Mouse (Mus musculus) spleen, postnatal 10 days (tissue): ENCODE data around the gene Crebzf.

Experiments used
- DNase-seq, 2 experiments: peaks; one replicate each; pipeline ENCODE4 v3.0.0; 2021 to 2022; ENCODE audit warnings: low spot score in 2 of 2

Gene Crebzf

GRCm38 (mm10) chr7:90442518-90443080, at the start of gene Crebzf:
TSS of gene Crebzf (plus strand) at chr7:90442729.
- peak; percentile 92 to 97 for DNase-seq

DNA sequence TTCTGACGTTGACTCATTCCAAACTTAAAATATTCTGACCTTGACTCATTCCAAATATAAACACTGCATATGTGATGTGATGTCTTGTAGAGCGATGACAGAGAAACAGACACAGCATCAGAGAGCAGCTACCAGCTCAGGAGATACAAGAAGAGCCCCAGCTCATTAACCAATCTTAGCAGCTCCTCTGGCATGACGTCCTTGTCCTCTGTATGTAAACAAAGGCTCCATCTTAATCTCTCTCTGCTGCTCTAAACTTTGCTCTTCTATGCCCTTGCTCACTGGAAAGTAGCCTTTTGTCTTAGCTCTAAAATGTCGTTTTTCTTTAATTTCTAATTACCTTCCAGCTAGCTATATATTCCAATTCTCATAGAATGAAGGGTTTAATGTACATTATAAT, 47.5 kb upstream of the Crebzf start:
- no peak for DNase-seq

GRCm38 (mm10) chr7:90395928-90396327, 46.6 kb upstream of the Crebzf start:
- DNase-seq = no peak

- DNase-seq = peak; percentile 35 to 73
Measured at GRCm38 (mm10) chr7:90409934-90410333, 32.6 kb upstream of the Crebzf start.

GRCm38 (mm10) chr7:90426020-90427001, 16.2 kb upstream of the Crebzf start, which contains the start of gene Ccdc89:
TSS of gene Ccdc89 (plus strand) at chr7:90426577.
- DNase-seq = peak in 1 of 2 experiments; percentile 50

GRCm38 (mm10) chr7:90427006-90427405, 15.5 kb upstream of the Crebzf start:
- no peak for DNase-seq

DNA sequence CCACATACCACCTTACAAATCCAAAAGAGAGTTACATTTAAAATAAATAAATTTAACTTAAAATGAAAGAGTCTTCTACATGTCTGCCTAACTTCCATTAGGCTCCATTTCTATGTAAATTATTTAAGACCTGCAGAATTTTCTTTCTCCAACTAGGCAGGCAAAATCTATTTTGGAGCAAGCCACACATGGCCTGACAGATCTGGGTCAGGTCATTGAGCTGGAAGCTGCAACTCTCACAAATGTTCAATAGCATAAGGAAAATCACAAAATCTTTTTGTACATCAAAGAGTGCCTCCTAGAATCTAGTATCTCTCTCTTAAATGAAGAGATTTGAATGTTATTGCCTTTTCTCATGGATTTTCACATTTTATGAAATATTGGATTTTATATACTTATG, 10.3 kb upstream of the Crebzf start:
- DNase-seq = no peak

DNA sequence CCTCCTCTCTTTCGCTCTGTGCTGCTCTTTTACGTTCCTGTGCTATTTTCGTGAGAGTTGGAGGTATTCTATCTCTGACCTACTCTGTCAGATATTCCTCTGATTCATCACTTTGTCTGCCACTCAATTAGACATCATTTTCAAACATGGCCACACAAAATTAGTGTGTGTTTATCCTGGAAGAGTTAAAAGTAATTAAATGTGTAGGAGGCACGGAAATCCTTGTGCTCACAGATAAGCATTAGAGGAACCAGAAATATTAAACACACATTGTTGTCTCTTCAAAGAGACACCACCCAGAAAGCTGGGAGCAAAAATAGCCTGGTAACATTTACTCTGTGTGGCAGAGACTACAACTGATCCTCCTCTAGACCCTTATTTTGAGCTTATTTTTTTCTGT, 2.5 kb upstream of the Crebzf start:
- no peak for DNase-seq

DNA sequence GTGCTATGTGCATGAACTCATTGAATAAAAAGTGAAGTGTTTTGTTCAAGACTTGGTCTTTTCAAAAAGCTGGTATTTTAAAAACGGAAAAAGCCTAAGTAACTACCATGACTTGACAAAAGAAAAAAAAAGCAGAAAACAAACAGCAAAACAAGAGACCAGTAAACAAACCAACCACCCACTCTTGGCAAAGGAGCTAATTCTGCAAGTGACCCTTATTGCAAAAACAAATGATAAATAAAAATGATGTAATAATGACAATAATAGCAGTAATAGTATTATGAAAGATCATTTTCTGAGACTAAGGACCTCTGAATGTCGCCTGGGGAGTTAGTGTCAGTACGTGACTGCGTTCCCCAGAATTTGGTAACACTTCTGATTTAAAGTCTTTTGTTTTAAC, 459 bp upstream of the Crebzf start:
- DNase-seq = no peak

DNA sequence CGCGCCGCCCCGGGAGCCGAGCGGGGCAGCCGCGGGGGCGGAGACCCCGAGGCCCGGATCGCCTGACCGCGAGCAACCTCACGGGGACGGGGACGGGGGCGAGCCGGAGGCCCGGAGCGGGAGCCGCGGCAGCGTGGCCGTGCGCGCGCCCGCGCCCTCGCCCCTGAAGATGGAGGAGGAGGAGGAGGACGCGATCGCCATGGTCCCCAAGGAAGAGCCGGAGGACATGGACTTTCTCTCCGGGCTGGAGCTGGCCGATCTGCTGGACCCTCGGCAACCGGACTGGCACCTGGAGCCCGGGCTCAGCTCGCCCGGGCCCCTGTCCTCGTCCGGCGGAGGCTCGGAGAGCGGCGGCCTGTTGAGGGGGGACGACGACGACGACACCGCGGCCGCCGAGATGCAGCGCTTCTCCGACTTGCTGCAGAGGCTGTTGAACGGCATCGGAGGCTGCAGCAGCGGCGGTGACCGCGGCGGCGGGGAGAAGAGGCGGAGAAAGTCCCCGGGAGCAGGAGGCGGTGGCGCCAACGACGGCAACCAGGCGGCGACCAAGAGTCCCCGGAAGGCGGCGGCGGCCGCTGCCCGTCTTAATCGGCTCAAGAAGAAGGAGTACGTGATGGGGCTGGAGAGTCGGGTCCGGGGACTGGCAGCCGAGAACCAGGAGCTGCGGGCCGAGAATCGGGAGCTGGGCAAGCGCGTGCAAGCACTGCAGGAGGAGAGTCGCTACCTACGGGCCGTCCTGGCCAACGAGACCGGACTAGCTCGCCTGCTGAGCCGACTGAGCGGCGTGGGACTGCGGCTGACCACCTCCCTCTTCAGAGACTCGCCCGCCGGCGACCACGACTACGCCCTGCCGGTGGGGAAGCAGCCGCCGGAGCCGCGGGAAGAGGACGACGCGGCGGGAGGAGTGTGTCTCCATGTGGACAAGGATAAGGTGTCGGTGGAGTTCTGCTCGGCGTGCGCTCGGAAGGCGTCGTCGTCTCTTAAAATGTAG, 867 bp downstream of the Crebzf start:
- DNase-seq = peak; percentile 78 to 83

GRCm38 (mm10) chr7:90444206-90444605, 1.7 kb downstream of the Crebzf start:
- peak; percentile 22 to 25 for DNase-seq

- no peak for DNase-seq
Measured at GRCm38 (mm10) chr7:90456149-90456844, 13.8 kb downstream of the Crebzf start.

GRCm38 (mm10) chr7:90456845-90457468, 14.4 kb downstream of the Crebzf start, which contains the start of gene Tmem126a:
TSS of gene Tmem126a (minus strand) at chr7:90457229.
- peak; percentile 66 to 78 for DNase-seq

GRCm38 (mm10) chr7:90457517-90457916, 15.0 kb downstream of the Crebzf start:
- DNase-seq = no peak

DNA sequence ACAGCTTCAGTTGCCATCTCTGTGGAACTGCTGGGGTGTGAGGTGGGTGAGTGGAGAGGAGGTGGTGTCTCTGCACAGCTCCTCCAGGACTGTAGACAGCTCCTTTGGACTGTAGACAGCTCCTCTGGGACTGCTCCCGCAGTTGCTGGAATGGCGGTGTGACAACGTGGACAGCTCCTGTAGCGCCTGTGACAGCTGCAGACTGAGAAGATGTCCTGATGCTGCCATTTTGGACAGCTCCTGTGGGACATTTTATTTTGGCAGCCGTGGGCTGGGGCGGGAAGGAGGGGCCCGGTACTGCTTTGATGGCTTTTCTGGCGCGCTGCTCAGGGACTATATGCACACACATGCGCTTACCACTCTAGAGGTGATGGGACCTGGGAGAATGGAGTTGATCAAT, 17.8 kb downstream of the Crebzf start:
- DNase-seq = no peak

GRCm38 (mm10) chr7:90460930-90461329, 18.4 kb downstream of the Crebzf start:
- peak; percentile 23 to 67 for DNase-seq

DNA sequence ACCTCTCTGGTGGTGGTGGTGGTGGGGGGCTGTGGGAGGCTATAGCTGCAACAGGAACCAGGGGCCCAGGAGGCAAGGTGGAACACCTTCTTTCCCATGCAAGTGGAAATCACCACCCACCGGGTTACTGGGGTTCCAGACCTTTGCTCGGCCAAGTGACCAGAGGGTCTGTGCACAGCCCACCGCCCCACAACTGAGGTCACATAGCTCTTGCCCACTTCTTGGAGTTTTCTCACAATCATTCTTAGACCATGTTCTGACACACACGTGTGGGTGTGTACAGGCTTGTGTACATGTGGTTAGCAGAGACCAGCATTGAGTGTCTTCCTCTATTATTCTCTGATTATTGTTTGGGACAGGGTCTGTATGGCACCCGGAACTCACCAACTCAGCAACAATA, 18.9 kb downstream of the Crebzf start:
- no peak for DNase-seq

DNA sequence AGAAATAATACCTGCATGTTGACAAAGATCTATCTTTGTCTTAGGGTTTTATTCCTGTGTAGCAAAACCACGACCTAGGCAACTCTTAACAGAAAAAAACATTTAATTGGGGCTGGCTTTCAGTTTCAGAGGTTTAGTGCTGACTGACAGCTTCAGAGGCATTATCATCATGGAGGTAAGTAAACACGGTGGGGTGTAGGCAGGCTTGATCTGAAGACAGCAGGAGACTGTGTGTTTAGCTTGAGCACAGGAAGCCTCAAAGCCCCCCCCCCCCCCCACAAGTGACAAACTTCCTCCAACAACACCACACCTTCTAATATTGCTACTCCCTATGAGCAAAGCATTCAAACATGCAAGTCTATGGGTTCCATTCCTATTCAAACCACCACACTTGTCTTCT, 31.0 kb downstream of the Crebzf start:
- DNase-seq = no peak

DNA sequence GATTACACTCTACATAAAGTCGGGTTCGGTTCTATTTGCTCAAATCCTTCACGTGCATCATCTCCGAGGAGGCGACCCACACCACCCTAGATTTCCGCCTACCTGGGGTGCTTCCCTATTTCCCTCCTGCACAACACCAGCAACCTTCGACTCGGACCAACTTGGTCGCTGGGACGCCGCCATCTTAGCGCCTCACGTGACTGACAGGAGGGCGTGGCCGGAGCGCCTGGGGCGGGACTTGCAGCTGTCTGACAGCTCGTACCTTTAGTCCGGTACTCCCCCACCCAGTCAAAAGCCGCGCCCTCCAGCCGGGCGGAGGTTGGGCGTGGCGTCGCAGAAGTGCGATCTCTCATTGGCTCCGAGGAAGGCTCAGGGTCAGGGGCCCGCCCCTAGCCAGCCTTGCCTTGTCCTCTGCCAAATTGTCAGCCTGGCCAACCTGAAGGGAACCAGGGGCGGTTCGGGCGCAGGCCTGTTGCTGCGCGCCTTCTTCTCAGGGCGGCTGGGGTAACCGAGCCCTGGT, 33.3 kb downstream of the Crebzf start, which contains the start of gene Tmem126b:
Gene Tmem126b, minus strand, starts transcription at position 209 of the 520 bp plus-strand sequence.
- DNase-seq = peak; percentile 99
